Mouse (Mus musculus): Measurements from ENCODE around the gene Sbk3. TPM values are rescaled to one million over a fixed set of nuclear protein-coding genes. Genes with fewer than 3 reads are reported as not detected.

Gene Sbk3
- total and polyA plus RNA-seq, 2 experiments from 2014 or later, result 0.31 TPM

DNA sequence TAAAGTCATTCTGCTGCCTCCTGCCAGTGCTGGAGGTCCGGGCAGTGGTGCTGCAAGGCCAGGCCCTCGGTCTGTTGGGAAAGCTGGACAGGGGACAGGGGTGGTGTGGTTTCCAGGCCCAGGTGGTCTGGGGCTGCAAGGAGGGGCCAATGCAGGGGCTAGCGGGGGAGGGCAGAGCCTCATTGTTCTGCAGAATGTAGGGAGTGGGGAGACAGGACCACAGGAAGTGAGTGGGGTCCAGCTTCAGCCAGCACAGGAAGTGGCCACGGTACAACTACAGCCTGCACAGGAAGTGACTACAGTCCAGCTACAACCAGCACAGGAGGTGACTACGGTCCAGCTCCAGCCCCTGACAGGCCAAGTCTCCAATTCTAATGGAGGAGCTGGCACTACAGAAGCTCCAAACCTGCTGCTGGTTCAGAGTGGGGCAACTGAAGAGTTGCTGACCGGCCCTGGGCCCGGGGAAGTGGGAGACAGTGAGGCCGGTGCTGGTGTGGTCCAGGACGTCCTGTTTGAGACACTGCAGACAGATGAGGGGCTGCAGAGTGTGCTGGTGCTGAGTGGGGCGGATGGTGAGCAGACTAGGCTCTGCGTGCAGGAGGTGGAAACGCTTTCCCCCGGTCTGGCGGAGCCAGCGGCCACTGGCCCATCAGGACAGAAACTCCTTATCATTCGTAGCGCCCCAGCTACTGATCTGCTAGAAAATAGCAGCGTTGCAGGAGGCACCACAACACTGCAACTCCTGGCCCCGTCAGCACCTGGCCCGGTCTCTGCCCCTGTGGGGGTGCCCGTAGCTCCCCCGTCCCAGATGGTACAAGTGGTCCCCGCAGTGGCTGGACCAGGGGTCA is 49.8 kb downstream of the Sbk3 start:
- peaks cover 28% of the 10 kb centered on the region; the same call in 1 of the 2 replicates for H3K36me3 ChIP-seq (ENCODE audit: insufficient read depth, low read length)
- no peaks in the 10 kb centered on the region for H3K27me3 ChIP-seq (ENCODE audit: insufficient read depth, low read length)
- WGBS, result 57% methylated on average over 23 of the region's 23 CpGs
- TF ChIP-seq CTCF (IDR thresholded peaks at IDR 0.05; ENCODE audit: low read depth), result no peak
- H3K4me2 ChIP-seq (ENCODE audit: low read depth, low read length), result peak overlapping the region; percentile 77
- peaks cover 37% of the 10 kb centered on the region for H3K4me1 ChIP-seq (ENCODE audit: insufficient read depth, low read length)
- DNase-seq (ENCODE audit: low spot score) (no peak), ATAC-seq (no peak)
- peak overlapping the region; percentile 33; the same call in 1 of the 2 replicates for H3K9ac ChIP-seq (replicated peaks; ENCODE audit: low read length)
- peak overlapping the region; percentile 96 for H3K27ac ChIP-seq
- no peaks in the 10 kb centered on the region for H3K9me3 ChIP-seq (ENCODE audit: low read length)
- no peak overlapping the region for H3K4me3 ChIP-seq (ENCODE audit: low read length)

DNA sequence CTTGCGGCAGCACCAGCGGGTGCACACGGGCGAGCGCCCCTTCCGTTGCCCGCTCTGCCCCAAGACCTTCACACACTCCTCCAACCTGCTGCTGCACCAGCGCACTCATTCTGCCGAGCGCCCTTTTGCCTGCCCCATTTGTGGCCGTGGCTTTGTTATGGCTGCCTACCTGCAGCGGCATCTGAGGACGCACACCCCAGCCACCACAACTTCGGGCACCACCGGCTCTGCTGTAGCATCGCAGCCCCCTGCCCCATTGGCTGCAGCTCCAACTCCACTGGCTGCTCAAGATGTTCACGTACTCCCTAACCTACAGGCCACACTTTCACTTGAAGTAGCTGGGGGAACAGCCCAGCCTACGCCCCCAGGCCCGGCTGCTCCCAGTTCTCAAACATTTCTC is 50.5 kb downstream of the Sbk3 start:
- H3K27ac ChIP-seq, result peak overlapping the region; percentile 96; the same call in 1 of the 2 replicates
- no peak overlapping the region for H3K4me2 ChIP-seq (ENCODE audit: low read depth, low read length)
- no peak for ATAC-seq
- H3K36me3 ChIP-seq (ENCODE audit: insufficient read depth, low read length), result peaks cover 28% of the 10 kb centered on the region; the same call in 1 of the 2 replicates
- H3K27me3 ChIP-seq (ENCODE audit: insufficient read depth, low read length), result no peaks in the 10 kb centered on the region
- 94% methylated on average over 19 of the region's 19 CpGs for WGBS
- no peak overlapping the region for H3K9ac ChIP-seq (replicated peaks; ENCODE audit: low read length)
- no peaks in the 10 kb centered on the region for H3K9me3 ChIP-seq (ENCODE audit: low read length)
- TF ChIP-seq CTCF (IDR thresholded peaks at IDR 0.05; ENCODE audit: low read depth), result no peak
- H3K4me1 ChIP-seq (ENCODE audit: insufficient read depth, low read length), result peaks cover 40% of the 10 kb centered on the region
- no peak for DNase-seq (ENCODE audit: low spot score)
- no peak overlapping the region for H3K4me3 ChIP-seq (ENCODE audit: low read length)

DNA sequence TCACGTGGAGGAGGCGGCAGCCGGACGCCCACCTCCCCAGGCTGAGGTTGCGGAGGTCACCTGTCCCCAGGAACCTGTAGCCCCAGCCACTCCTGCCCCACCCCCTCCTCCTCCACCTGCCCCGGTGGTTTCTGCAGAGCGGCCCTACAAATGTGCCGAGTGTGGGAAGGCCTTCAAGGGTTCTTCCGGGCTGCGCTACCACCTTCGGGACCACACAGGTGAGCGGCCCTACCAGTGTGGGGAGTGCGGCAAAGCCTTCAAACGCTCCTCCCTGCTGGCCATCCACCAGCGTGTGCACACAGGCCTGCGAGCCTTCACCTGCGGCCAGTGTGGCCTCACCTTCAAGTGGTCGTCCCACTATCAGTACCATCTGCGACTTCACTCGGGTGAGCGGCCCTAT is 51.0 kb downstream of the Sbk3 start:
- Histone ChIP-seq H3K4me1 (ENCODE audit: insufficient read depth, low read length) (peaks cover 35% of the 10 kb centered on the region), H3K27ac (no peak overlapping the region), H3K4me3 (ENCODE audit: low read length) (no peak overlapping the region), H3K4me2 (ENCODE audit: low read depth, low read length) (no peak overlapping the region), H3K9ac (replicated peaks; ENCODE audit: low read length) (no peak overlapping the region), H3K9me3 (ENCODE audit: low read length) (no peaks in the 10 kb centered on the region), H3K36me3 (ENCODE audit: insufficient read depth, low read length) (peaks cover 28% of the 10 kb centered on the region; the same call in 1 of the 2 replicates), H3K27me3 (ENCODE audit: insufficient read depth, low read length) (no peaks in the 10 kb centered on the region)
- ATAC-seq (no peak), DNase-seq (ENCODE audit: low spot score) (no peak)
- no peak for TF ChIP-seq CTCF (IDR thresholded peaks at IDR 0.05; ENCODE audit: low read depth)
- 91% methylated on average over 21 of the region's 21 CpGs for WGBS

DNA sequence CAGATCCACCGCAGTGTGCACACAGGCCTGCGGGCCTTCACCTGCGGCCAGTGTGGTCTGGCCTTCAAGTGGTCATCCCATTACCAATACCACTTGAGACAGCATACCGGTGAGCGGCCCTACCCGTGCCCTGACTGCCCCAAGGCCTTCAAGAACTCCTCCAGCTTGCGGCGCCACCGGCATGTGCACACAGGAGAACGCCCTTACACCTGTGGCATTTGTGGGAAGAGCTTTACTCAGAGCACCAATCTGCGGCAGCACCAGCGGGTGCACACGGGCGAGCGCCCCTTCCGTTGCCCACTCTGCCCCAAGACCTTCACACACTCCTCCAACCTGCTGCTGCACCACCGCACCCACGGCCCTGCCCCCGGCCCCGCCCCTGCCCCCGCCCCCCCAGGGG is 51.9 kb downstream of the Sbk3 start:
- ATAC-seq, result no peak
- H3K36me3 ChIP-seq (ENCODE audit: insufficient read depth, low read length), result peaks cover 28% of the 10 kb centered on the region; the same call in 1 of the 2 replicates
- peaks cover 32% of the 10 kb centered on the region for H3K4me1 ChIP-seq (ENCODE audit: insufficient read depth, low read length)
- no peak for DNase-seq (ENCODE audit: low spot score)
- H3K4me3 ChIP-seq (ENCODE audit: low read length), result no peak overlapping the region
- H3K9ac ChIP-seq (replicated peaks; ENCODE audit: low read length), result no peak overlapping the region
- H3K27me3 ChIP-seq (ENCODE audit: insufficient read depth, low read length), result no peaks in the 10 kb centered on the region
- no peaks in the 10 kb centered on the region for H3K9me3 ChIP-seq (ENCODE audit: low read length)
- no peak overlapping the region for H3K27ac ChIP-seq
- WGBS, result 92% methylated on average over 20 of the region's 21 CpGs
- TF ChIP-seq CTCF (IDR thresholded peaks at IDR 0.05; ENCODE audit: low read depth), result no peak
- H3K4me2 ChIP-seq (ENCODE audit: low read depth, low read length), result no peak overlapping the region

DNA sequence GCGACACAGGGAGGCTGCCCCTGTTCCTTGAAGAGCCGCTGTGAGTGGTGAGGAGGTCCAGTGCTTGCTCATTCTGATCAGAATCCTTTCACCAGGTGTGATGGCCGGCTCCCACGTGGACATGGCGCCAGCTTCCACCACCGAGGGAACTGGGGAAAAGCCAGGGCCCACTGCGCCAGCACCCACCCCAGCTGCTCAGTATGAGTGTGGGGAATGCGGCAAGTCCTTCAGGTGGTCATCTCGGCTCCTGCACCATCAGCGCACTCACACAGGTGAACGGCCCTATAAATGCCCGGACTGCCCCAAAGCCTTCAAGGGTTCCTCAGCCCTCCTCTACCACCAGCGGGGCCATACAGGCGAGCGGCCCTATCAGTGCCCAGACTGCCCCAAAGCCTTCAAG is 52.3 kb downstream of the Sbk3 start:
- Histone ChIP-seq H3K9ac (replicated peaks; ENCODE audit: low read length) (no peak overlapping the region), H3K4me1 (ENCODE audit: insufficient read depth, low read length) (peaks cover 27% of the 10 kb centered on the region), H3K4me2 (ENCODE audit: low read depth, low read length) (no peak overlapping the region), H3K27ac (no peak overlapping the region), H3K9me3 (ENCODE audit: low read length) (no peaks in the 10 kb centered on the region), H3K36me3 (ENCODE audit: insufficient read depth, low read length) (peaks cover 28% of the 10 kb centered on the region; the same call in 1 of the 2 replicates), H3K27me3 (ENCODE audit: insufficient read depth, low read length) (no peaks in the 10 kb centered on the region), H3K4me3 (ENCODE audit: low read length) (no peak overlapping the region)
- no peak for DNase-seq (ENCODE audit: low spot score)
- WGBS, result 93% methylated on average over 15 of the region's 15 CpGs
- no peak for ATAC-seq
- TF ChIP-seq CTCF (IDR thresholded peaks at IDR 0.05; ENCODE audit: low read depth), result no peak

DNA sequence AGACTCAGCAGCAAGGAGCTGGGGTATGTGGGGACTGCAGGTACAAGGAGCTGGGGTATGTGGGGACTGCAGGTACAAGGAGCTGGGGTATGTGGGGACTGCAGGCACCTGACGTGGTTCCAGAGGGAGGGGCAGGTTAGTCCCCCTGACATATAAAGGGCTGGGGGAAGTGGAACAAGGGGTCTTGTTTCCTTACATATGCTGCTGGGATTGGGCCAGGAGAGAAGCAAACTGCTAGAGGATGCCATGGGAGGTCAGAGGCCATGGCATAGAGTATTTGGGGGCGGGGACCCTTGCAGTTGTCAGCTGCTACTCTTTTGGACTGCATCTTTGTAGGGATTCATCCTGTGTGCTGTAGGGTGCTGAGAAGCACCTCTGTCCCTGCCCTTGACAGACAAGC is 53.5 kb downstream of the Sbk3 start:
- Histone ChIP-seq H3K9ac (replicated peaks; ENCODE audit: low read length) (no peak overlapping the region), H3K27me3 (ENCODE audit: insufficient read depth, low read length) (no peaks in the 10 kb centered on the region), H3K4me2 (ENCODE audit: low read depth, low read length) (no peak overlapping the region), H3K27ac (no peak overlapping the region), H3K4me1 (ENCODE audit: insufficient read depth, low read length) (peaks cover 19% of the 10 kb centered on the region), H3K9me3 (ENCODE audit: low read length) (no peaks in the 10 kb centered on the region), H3K36me3 (ENCODE audit: insufficient read depth, low read length) (peaks cover 28% of the 10 kb centered on the region; the same call in 1 of the 2 replicates), H3K4me3 (ENCODE audit: low read length) (no peak overlapping the region)
- TF ChIP-seq CTCF (IDR thresholded peaks at IDR 0.05; ENCODE audit: low read depth), result no peak
- ATAC-seq (no peak), DNase-seq (ENCODE audit: low spot score) (no peak)
- 93% methylated on average over 2 of the region's 2 CpGs for WGBS

Measured in hindbrain, postnatal 0 days (tissue).